ENCODE assay signal across 11 mouse cellular contexts in the genomic region with DNA sequence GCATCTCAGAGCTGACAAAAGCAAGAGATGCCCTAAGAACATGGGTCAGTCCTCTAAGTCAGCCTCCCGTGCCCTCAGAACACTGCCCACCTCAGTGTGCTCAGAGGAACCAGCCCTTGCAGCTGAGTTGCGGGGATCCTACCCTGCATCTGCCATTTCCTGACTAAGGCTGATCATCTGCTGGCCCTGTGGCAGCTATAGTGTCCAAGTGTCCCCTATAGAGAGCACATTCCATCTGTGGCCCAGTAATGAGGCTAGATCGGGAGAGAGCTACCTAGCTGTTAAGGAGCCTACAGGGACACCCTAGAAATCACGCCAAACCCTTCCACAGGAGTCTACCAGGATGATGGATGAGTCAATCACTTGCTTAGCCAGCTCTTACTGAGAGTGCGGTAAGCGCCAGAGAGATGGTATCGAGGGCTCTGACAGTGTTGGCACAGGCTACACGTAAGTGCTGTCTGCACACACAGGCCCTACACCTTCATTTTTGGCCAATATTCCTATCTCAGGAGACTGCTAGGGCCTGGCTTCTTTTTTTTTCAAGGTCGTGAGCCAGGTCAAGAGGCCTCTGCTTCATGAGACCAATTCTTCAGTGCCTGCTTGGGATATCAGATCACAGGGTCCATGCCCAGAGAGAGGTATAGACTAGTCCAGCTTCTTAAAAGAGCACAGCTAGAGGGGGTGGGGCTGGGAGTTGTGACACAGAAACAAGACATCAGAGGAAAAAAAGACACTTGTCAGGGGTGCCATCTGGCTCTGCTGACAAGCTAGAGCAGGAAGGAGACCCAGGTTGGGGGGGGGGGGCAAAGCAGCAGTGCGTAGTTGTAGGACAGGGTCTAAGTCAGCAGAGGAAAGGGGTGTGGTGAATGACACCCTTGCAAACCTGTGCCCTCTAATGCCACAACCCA. TPM values are rescaled to one million over a fixed set of nuclear protein-coding genes. Genes with fewer than 3 reads are reported as not detected.
DNase-seq lines count a peak whose midpoint lies in the region; ATAC-seq and TF ChIP-seq lines count a peak whose summit lies in the region.
"Had no signal": no experiment of that assay in that cellular context is flagged by ENCODE, and none has a peak within 500 bp of the region (broad histone marks: within the 10 kb centered on the region; RNA-seq: fewer than 3 reads in every experiment).

No protein-coding gene starts in this region.

- no peak for DNase-seq in left cerebral cortex, adult 2 months (ENCODE audit: extremely low spot score in 1 of 2, low spot score in 2 of 2)
- DNase-seq in left cerebral cortex, adult 8-10 months (ENCODE audit: low spot score in 2 of 2), result no peak
- DNase-seq in cerebellum, adult 2 months, result peak; percentile 70 to 84
- DNase-seq in forebrain, postnatal 0 days, result no peak
- DNase-seq in midbrain, postnatal 0 days (ENCODE audit: low spot score), result peak; percentile 44
- DNase-seq in kidney, postnatal 4 days, result no peak
- DNase-seq in T-cell, adult 2 months (ENCODE audit: low spot score), result no peak
- DNase-seq in heart, adult 18-20 months, result no peak
- DNase-seq: adrenal gland, postnatal 25 days; gastrocnemius, postnatal 36 days; spleen, adult 18-20 months had no signal

- TF ChIP-seq POLR2A in cerebellum, adult 2 months (IDR thresholded peaks at IDR 0.05; ENCODE audit: borderline replicate concordance, insufficient read depth, low read length), result no peak

- no peak overlapping the region for H3K4me3 ChIP-seq in left cerebral cortex, adult 2 months
- no peak overlapping the region for H3K4me3 ChIP-seq in cerebellum, adult 2 months (replicated peaks; ENCODE audit: insufficient read depth, low read depth, low read length)
- H3K4me3 ChIP-seq in forebrain, postnatal 0 days (ENCODE audit: low read depth, low read length), result no peak overlapping the region
- H3K4me3 ChIP-seq in midbrain, postnatal 0 days (ENCODE audit: low read depth, low read length), result no peak overlapping the region

- no peaks in the 10 kb centered on the region for H3K27me3 ChIP-seq in cerebellum, adult 2 months (ENCODE audit: control insufficient read depth, insufficient read depth, low read length)
- no peaks in the 10 kb centered on the region for H3K27me3 ChIP-seq in forebrain, postnatal 0 days (ENCODE audit: insufficient read depth, low read length)
- H3K27me3 ChIP-seq in midbrain, postnatal 0 days (ENCODE audit: insufficient read depth, low read length), result no peaks in the 10 kb centered on the region

- WGBS in cerebellum, adult 2 months, result 19% methylated on average over 10 of the region's 10 CpGs
- 76% methylated on average over 9 of the region's 10 CpGs for WGBS in forebrain, postnatal 0 days
- WGBS in midbrain, postnatal 0 days, result 73% methylated on average over 9 of the region's 10 CpGs

- H3K9me3 ChIP-seq in forebrain, postnatal 0 days (ENCODE audit: low read length), result no peaks in the 10 kb centered on the region
- H3K9me3 ChIP-seq in midbrain, postnatal 0 days (ENCODE audit: low read length), result no peaks in the 10 kb centered on the region

- peak overlapping the region; percentile 22; the same call in 1 of the 2 replicates for H3K9ac ChIP-seq in forebrain, postnatal 0 days
- H3K9ac ChIP-seq in midbrain, postnatal 0 days (replicated peaks; ENCODE audit: low read length, poor library complexity, severe bottlenecking), result no peak overlapping the region

- H3K4me1 ChIP-seq in cerebellum, adult 2 months (ENCODE audit: control insufficient read depth, insufficient read depth, low read length), result peaks cover 53% of the 10 kb centered on the region
- peaks cover 48% of the 10 kb centered on the region for H3K4me1 ChIP-seq in forebrain, postnatal 0 days (ENCODE audit: insufficient read depth)
- H3K4me1 ChIP-seq in midbrain, postnatal 0 days (ENCODE audit: insufficient read depth, low read length), result peaks cover 45% of the 10 kb centered on the region

- TF ChIP-seq CTCF in left cerebral cortex, adult 2 months (IDR thresholded peaks at IDR 0.05), result no peak
- no peak for TF ChIP-seq CTCF in cerebellum, adult 2 months (IDR thresholded peaks at IDR 0.05; ENCODE audit: borderline replicate concordance, insufficient read depth, low read depth, low read length)
- no peak for TF ChIP-seq CTCF in forebrain, postnatal 0 days (IDR thresholded peaks at IDR 0.05; ENCODE audit: low read depth)
- no peak for TF ChIP-seq CTCF in midbrain, postnatal 0 days (IDR thresholded peaks at IDR 0.05)

- H3K27ac ChIP-seq in left cerebral cortex, adult 2 months, result peak overlapping the region; percentile 87
- peak overlapping the region; percentile 67 for H3K27ac ChIP-seq in cerebellum, adult 2 months (ENCODE audit: insufficient read depth, low read length)
- no peak overlapping the region for H3K27ac ChIP-seq in forebrain, postnatal 0 days (ENCODE audit: low read depth, low read length)
- H3K27ac ChIP-seq in midbrain, postnatal 0 days (ENCODE audit: low read depth, low read length), result no peak overlapping the region

- ATAC-seq in forebrain, postnatal 0 days, result peak; percentile 23; the same call in 1 of the 2 replicates
- ATAC-seq in midbrain, postnatal 0 days (ENCODE audit: low FRiP score), result no peak

- peak overlapping the region; percentile 23; the same call in 1 of the 2 replicates for H3K4me2 ChIP-seq in forebrain, postnatal 0 days (ENCODE audit: low read depth)
- peak overlapping the region; percentile 30; the same call in 1 of the 2 replicates for H3K4me2 ChIP-seq in midbrain, postnatal 0 days (ENCODE audit: low read depth, low read length, poor library complexity, severe bottlenecking)

- H3K36me3 ChIP-seq in forebrain, postnatal 0 days (ENCODE audit: insufficient read depth), result peaks cover 95% of the 10 kb centered on the region
- H3K36me3 ChIP-seq in midbrain, postnatal 0 days (ENCODE audit: insufficient read depth, low read length), result peaks cover 76% of the 10 kb centered on the region

- intact Hi-C loops in left cerebral cortex, adult 2 months (cut with DNase I), result no loop called here

RNA-seq across cellular contexts. Expression of a gene that starts 7.3 kb away (rescaled TPM):
- 100 to 1,000 TPM; 417 to 506 TPM for total RNA-seq in left cerebral cortex, adult 2 months (2021)
- 100 to 1,000 TPM; 431 to 543 (median 480) TPM for total RNA-seq in left cerebral cortex, adult 8-10 months (2022)
- polyA plus RNA-seq in cerebellum, adult 2 months (2012; rRNA removed), result 1,023 and 1,122 TPM in 2 replicates
- 1,532 and 1,817 TPM in 2 replicates for total RNA-seq in forebrain, postnatal 0 days (2014; rRNA removed)
- polyA plus RNA-seq in forebrain, postnatal 0 days (2015; fragmentation: Nextera tagmentation; extraction: Ambion mirVana), result 1,881 and 1,970 TPM in 2 replicates
- total RNA-seq in midbrain, postnatal 0 days (2014; rRNA removed), result 1,351 and 1,527 TPM in 2 replicates
- 1,877 and 1,998 TPM in 2 replicates for polyA plus RNA-seq in midbrain, postnatal 0 days (2015; fragmentation: Nextera tagmentation; extraction: Ambion mirVana)
- 1 to 10 TPM; 5.7 to 8.3 TPM for total RNA-seq in heart, adult 18-20 months (2021)

Comparison
In these comparisons a context has a peak if more than half of its experiments do, and no peak if none do; other contexts are left out.
1. DNase-seq: peak in cerebellum, adult 2 months (2 of 2) and midbrain, postnatal 0 days (single experiment); none in left cerebral cortex, adult 2 months (0 of 2), left cerebral cortex, adult 8-10 months (0 of 2), forebrain, postnatal 0 days (single experiment), kidney, postnatal 4 days (0 of 2), T-cell, adult 2 months (single experiment) and heart, adult 18-20 months (0 of 2).
2. H3K27ac ChIP-seq: peak in left cerebral cortex, adult 2 months (single experiment) and cerebellum, adult 2 months (single experiment); none in forebrain, postnatal 0 days (single experiment) and midbrain, postnatal 0 days (single experiment).
3. RNA of a gene that starts 7.3 kb away (total RNA-seq): 1,532 to 1,817 TPM in forebrain, postnatal 0 days, 1,351 to 1,527 TPM in midbrain, postnatal 0 days, 417 to 506 TPM in left cerebral cortex, adult 2 months and 431 to 543 TPM in left cerebral cortex, adult 8-10 months; 5.7 to 8.3 TPM in heart, adult 18-20 months; every median in the first group is over 10 times any median in the second.